Mouse (Mus musculus) MEL (cell line): ENCODE data around the gene Klf2.

ENCODE experiments used
- CHD2 ChIP-seq: IDR thresholded peaks from 2 replicates; pipeline ENCODE4 v1.6.1; 2011; ENCODE audit warnings: low read length, improper control_type of control experiment
- CTCF ChIP-seq, 3 experiments: IDR thresholded peaks in 2 of 3; conservative IDR thresholded peaks in 1 of 3; 2 replicates each; pipeline ENCODE4 v1.5.1; 2011 to 2012; ENCODE audit warnings: low read length in 3 of 3, low read depth in 2 of 3, mild to moderate bottlenecking in 2 of 3, improper control_type of control experiment in 1 of 3, inconsistent platforms in 1 of 3, mixed read lengths in 1 of 3, moderate library complexity in 1 of 3; ENCODE audit not compliant: control insufficient read depth in 1 of 3, insufficient read depth in 1 of 3, poor library complexity in 1 of 3, severe bottlenecking in 1 of 3
- E2F4 ChIP-seq: IDR thresholded peaks from 2 replicates; pipeline ENCODE4 v1.6.1; 2011; ENCODE audit warnings: low read depth, low read length, improper control_type of control experiment, borderline replicate concordance
- GABPA ChIP-seq: IDR thresholded peaks from 2 replicates; pipeline ENCODE4 v1.6.1; 2012; ENCODE audit warnings: low read depth, mild to moderate bottlenecking, inconsistent platforms, low read length, improper control_type of control experiment, moderate library complexity

GRCm38 (mm10) chr8:72349838-72350237 is 31.0 kb downstream of the Klf2 start:
- TF ChIP-seq CTCF (IDR thresholded peaks at IDR 0.05 in 2 of 3, conservative IDR thresholded peaks at IDR 0.05 in 1 of 3; ENCODE audit: control insufficient read depth in 1 of 3, insufficient read depth in 1 of 3, low read depth in 2 of 3, low read length in 3 of 3, poor library complexity in 1 of 3, severe bottlenecking in 1 of 3) (no peak), E2F4 (no peak), CHD2 (no peak), GABPA (no peak)
